Mouse (Mus musculus): ENCODE measurements around the gene Tmbim1. TPM values are rescaled to one million over a fixed set of nuclear protein-coding genes. Genes with fewer than 3 reads are reported as not detected.

Tmbim1 gene
- total and polyA plus RNA-seq, 3 experiments, result 26.6 to 35.1 (median 32.4) TPM

DNA sequence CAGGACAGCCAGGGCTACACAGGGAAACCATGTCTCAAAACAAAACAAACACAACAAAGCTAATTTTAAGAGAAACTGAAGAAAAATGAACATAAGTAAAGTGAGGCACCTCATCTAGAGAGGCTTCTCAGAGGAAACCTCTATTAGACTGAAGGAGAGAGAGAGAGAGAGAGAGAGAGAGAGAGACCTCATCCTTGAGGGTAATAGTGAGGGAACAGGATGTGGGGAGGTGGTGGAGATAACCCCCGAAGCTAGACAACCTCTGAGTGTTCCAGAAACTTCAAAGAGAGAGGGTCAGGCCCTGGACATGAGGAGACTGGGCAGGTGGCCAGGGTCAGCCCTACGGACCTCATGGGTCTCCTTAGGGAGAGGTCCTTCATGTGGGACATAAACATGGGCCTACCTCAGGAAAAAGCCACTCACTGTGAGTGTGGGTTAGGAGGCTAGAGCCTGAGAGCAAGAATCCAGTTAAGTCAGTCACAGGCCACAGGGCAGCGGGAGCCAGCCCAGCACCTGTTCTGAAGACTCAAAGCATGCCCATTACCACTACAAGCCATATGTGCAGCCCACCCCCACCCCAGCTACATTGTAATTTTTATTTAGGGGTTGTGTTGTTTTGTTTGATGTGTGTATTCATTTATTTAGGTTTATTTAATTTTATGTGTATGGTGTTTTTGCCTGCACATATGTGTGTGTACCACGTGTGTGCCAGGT lies 10.8 kb upstream of the Tmbim1 start:
- Histone ChIP-seq H3K27ac (ENCODE audit: insufficient read depth, low read depth) (no peak overlapping the region), H3K9me3 (replicated peaks; ENCODE audit: low read length) (peaks cover 3% of the 10 kb centered on the region), H3K79me2 (replicated peaks; ENCODE audit: control insufficient read depth, extremely low read depth, insufficient read depth, poor library complexity, severe bottlenecking) (no peaks in the 10 kb centered on the region; the same call in 1 of the 2 replicates), H3K9ac (ENCODE audit: insufficient read depth, low read depth) (no peak overlapping the region), H3K4me3 (replicated peaks in 1 of 3; ENCODE audit: low read depth in 2 of 3, low read length in 2 of 3, poor library complexity in 1 of 3) (no peak overlapping the region), H3K36me3 (replicated peaks in 1 of 2; ENCODE audit: control insufficient read depth in 1 of 2, insufficient read depth in 1 of 2, low read length in 1 of 2) (no peaks in the 10 kb centered on the region), H3K4me2 (ENCODE audit: insufficient read depth, low read depth, poor library complexity, severe bottlenecking) (no peak overlapping the region), H3K4me1 (ENCODE audit: control insufficient read depth in 1 of 2, insufficient read depth in 2 of 2) (peaks cover 16 to 44% of the 10 kb centered on the region in 2 experiments), H3K27me3 (replicated peaks) (no peaks in the 10 kb centered on the region)
- DNase-seq (ENCODE audit: extremely low read depth), result no peak
- no peak for TF ChIP-seq JUND (conservative IDR thresholded peaks at IDR 0.05; ENCODE audit: low read depth, low read length)
- in situ Hi-C loops (cut with MboI; ENCODE audit: low pct_ligation_motif_present, low pct_unique_long_range_greater_than_20kb, low sequenced_read_pairs) (no loop called here), dilution Hi-C loops (cut with MboI; ENCODE audit: extremely low pct_ligation_motif_present, extremely low pct_unique_long_range_greater_than_20kb, low sequenced_read_pairs) (no loop called here)

DNA sequence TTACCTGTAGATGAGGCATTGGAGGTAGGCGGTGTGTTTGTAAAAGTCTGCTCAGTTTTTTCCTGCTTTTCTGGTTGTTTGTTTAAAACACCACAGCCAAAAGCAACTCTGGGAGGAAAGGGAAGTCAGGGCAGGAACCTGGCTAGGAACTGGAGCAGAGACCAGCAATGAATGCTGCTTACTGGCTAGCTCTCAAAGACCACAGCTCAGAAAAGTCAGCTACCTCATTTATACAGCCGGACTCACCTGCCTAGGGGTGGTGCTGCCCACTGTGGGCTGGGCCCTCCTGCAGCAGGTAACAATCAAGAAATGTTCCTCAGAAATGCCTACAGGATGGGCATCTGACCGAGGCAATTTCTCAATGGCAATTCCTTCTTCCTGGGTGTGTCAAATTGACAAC lies 9.4 kb upstream of the Tmbim1 start:
- no peaks in the 10 kb centered on the region for H3K27me3 ChIP-seq (replicated peaks)
- no peak for DNase-seq (ENCODE audit: extremely low read depth)
- dilution Hi-C loops (cut with MboI; ENCODE audit: extremely low pct_ligation_motif_present, extremely low pct_unique_long_range_greater_than_20kb, low sequenced_read_pairs) (no loop called here), in situ Hi-C loops (cut with MboI; ENCODE audit: low pct_ligation_motif_present, low pct_unique_long_range_greater_than_20kb, low sequenced_read_pairs) (loop anchor here (5.0 kb wide), 1 partner anchor 78 kb away; the partner anchor contains the start of gene Ctdsp1)
- no peak for TF ChIP-seq ZKSCAN1 (IDR thresholded peaks at IDR 0.05; ENCODE audit: borderline replicate concordance, low read depth, low read length)
- TF ChIP-seq SIN3A (IDR thresholded peaks at IDR 0.05; ENCODE audit: low read length), result no peak
- no peak for TF ChIP-seq USF1 (IDR thresholded peaks at IDR 0.05; ENCODE audit: low read depth, low read length)
- TF ChIP-seq E2F4 (IDR thresholded peaks at IDR 0.05; ENCODE audit: insufficient replicate concordance, low read depth, low read length), result no peak
- no peak for TF ChIP-seq EP300 (IDR thresholded peaks at IDR 0.05; ENCODE audit: low read length)
- TF ChIP-seq PAX5 (IDR thresholded peaks at IDR 0.05; ENCODE audit: low read length), result no peak
- no peaks in the 10 kb centered on the region; the same call in 1 of the 2 replicates for H3K79me2 ChIP-seq (replicated peaks; ENCODE audit: control insufficient read depth, extremely low read depth, insufficient read depth, poor library complexity, severe bottlenecking)
- no peak overlapping the region for H3K4me3 ChIP-seq (replicated peaks in 1 of 3; ENCODE audit: low read depth in 2 of 3, low read length in 2 of 3, poor library complexity in 1 of 3)
- no peak overlapping the region for H3K27ac ChIP-seq (ENCODE audit: insufficient read depth, low read depth)
- H3K4me2 ChIP-seq (ENCODE audit: insufficient read depth, low read depth, poor library complexity, severe bottlenecking), result no peak overlapping the region
- peaks cover 16 to 48% of the 10 kb centered on the region in 2 experiments for H3K4me1 ChIP-seq (ENCODE audit: control insufficient read depth in 1 of 2, insufficient read depth in 2 of 2)
- H3K36me3 ChIP-seq (replicated peaks in 1 of 2; ENCODE audit: control insufficient read depth in 1 of 2, insufficient read depth in 1 of 2, low read length in 1 of 2), result no peaks in the 10 kb centered on the region
- no peak overlapping the region for H3K9ac ChIP-seq (ENCODE audit: insufficient read depth, low read depth)
- H3K9me3 ChIP-seq (replicated peaks; ENCODE audit: low read length), result no peaks in the 10 kb centered on the region

DNA sequence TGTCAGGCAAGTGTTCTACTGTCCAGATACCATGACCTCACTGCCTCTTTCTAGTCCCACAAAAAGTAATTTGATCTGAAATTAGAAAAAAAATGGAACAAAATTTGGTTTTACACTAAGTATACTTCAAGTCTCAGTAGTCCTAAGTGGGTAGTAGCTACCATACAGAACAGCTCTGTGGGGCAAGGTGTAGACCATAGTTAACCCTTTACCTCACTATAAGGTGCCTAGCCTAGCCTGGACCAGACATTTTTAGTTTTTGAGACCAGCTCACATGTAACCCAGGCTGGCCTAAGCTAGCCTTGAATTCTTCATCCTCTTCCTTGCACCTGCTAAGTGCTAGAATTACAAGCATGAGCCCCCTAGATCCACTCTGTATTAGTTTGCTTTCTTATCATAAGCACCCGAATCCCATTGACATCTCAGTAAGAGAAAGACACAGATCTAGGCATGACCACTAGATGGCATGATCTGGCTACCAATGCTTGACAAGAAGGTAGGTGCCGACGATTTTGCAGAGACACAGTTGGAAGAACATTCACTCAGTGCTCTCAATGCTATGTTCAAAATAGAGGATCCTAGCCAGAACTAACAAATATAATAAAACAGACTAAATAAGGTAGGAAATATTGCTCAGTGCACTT lies 7.7 kb upstream of the Tmbim1 start:
- dilution Hi-C loops (cut with MboI; ENCODE audit: extremely low pct_ligation_motif_present, extremely low pct_unique_long_range_greater_than_20kb, low sequenced_read_pairs) (no loop called here), in situ Hi-C loops (cut with MboI; ENCODE audit: low pct_ligation_motif_present, low pct_unique_long_range_greater_than_20kb, low sequenced_read_pairs) (loop anchor here (5.0 kb wide), 1 partner anchor 79 kb away; the partner anchor contains the start of gene Ctdsp1)
- Histone ChIP-seq H3K4me3 (replicated peaks in 1 of 3; ENCODE audit: low read depth in 2 of 3, low read length in 2 of 3, poor library complexity in 1 of 3) (no peak overlapping the region), H3K27me3 (replicated peaks) (no peaks in the 10 kb centered on the region), H3K27ac (ENCODE audit: insufficient read depth, low read depth) (no peak overlapping the region), H3K79me2 (replicated peaks; ENCODE audit: control insufficient read depth, extremely low read depth, insufficient read depth, poor library complexity, severe bottlenecking) (no peaks in the 10 kb centered on the region; the same call in 1 of the 2 replicates), H3K4me2 (ENCODE audit: insufficient read depth, low read depth, poor library complexity, severe bottlenecking) (0 out of 2 replicates have a peak overlapping the region, but pooled peaks have one; percentile 24), H3K9ac (ENCODE audit: insufficient read depth, low read depth) (no peak overlapping the region), H3K4me1 (ENCODE audit: control insufficient read depth in 1 of 2, insufficient read depth in 2 of 2) (peaks cover 16 to 61% of the 10 kb centered on the region in 2 experiments), H3K9me3 (replicated peaks; ENCODE audit: low read length) (no peaks in the 10 kb centered on the region), H3K36me3 (replicated peaks in 1 of 2; ENCODE audit: control insufficient read depth in 1 of 2, insufficient read depth in 1 of 2, low read length in 1 of 2) (no peaks in the 10 kb centered on the region)
- peak; percentile 85 for DNase-seq (ENCODE audit: extremely low read depth)
- no peak for TF ChIP-seq ZMIZ1 (IDR thresholded peaks at IDR 0.05; ENCODE audit: low read depth, low read length)
- peak; percentile 61; the same call in 1 of the 2 replicates for TF ChIP-seq JUND (conservative IDR thresholded peaks at IDR 0.05; ENCODE audit: low read depth, low read length)
- TF ChIP-seq CTCF (conservative IDR thresholded peaks at IDR 0.05 in 1 of 2, IDR thresholded peaks at IDR 0.05 in 1 of 2; ENCODE audit: low read depth in 2 of 2, low read length in 2 of 2), result peak; percentile 74 to 99
- TF ChIP-seq GABPA (IDR thresholded peaks at IDR 0.05; ENCODE audit: insufficient replicate concordance, low read depth, low read length), result no peak
- peak; percentile 99 for TF ChIP-seq SMC3 (IDR thresholded peaks at IDR 0.05; ENCODE audit: low read depth, low read length)
- TF ChIP-seq ZC3H11A (IDR thresholded peaks at IDR 0.05; ENCODE audit: low read depth, low read length), result peak; percentile 97
- peak; percentile 14; the same call in 1 of the 2 replicates for TF ChIP-seq JUN (IDR thresholded peaks at IDR 0.05; ENCODE audit: insufficient read depth, low read depth, low read length)
- TF ChIP-seq TBP (conservative IDR thresholded peaks at IDR 0.05; ENCODE audit: low read depth, low read length), result no peak
- no peak for TF ChIP-seq KAT2A (IDR thresholded peaks at IDR 0.05; ENCODE audit: insufficient replicate concordance, low read length)
- peak; percentile 45; the same call in 1 of the 2 replicates for TF ChIP-seq IRF4 (IDR thresholded peaks at IDR 0.05; ENCODE audit: low read depth, low read length)
- peak; percentile 59; the same call in 1 of the 2 replicates for TF ChIP-seq SIN3A (IDR thresholded peaks at IDR 0.05; ENCODE audit: low read length)
- no peak for TF ChIP-seq CHD1 (IDR thresholded peaks at IDR 0.05; ENCODE audit: low read depth, low read length)
